Mouse (Mus musculus) cortical plate, adult 2 months (tissue): ENCODE results near the gene Pzp. TPM values are rescaled to one million over a fixed set of nuclear protein-coding genes. Genes with fewer than 3 reads are reported as not detected.

Source experiments
- H3K27ac ChIP-seq: fragments of 200-500 bp; 2 replicates; pipeline ENCODE4 v1.5.1; 2012; ENCODE audit warnings: low read length, control low read depth, inconsistent platforms; ENCODE audit not compliant: insufficient read depth
- H3K4me1 ChIP-seq: fragments of 200-500 bp; 2 replicates; pipeline ENCODE4 v1.6.1; 2011; ENCODE audit warnings: low read length; ENCODE audit not compliant: control insufficient read depth, insufficient read depth
- H3K4me3 ChIP-seq: fragments of 200-500 bp; 2 replicates; pipeline ENCODE4 v1.5.1; 2011; ENCODE audit warnings: mild to moderate bottlenecking, low read length, control low read depth; ENCODE audit not compliant: insufficient read depth
- CTCF ChIP-seq: fragments of 200-500 bp; IDR thresholded peaks from 2 replicates; pipeline ENCODE4 v1.5.1; 2011; ENCODE audit warnings: mild to moderate bottlenecking, control low read depth, low read length; ENCODE audit not compliant: insufficient read depth; ENCODE audit errors: extremely low read depth
- POLR2A ChIP-seq: fragments of 200-500 bp; IDR thresholded peaks from 2 replicates; pipeline ENCODE4 v1.6.1; 2011; ENCODE audit warnings: mild to moderate bottlenecking, low read length, control low read depth; ENCODE audit not compliant: insufficient read depth; ENCODE audit errors: extremely low read depth
- polyA plus RNA-seq: library from polyadenylated mRNA; depleted of rRNA; stranded (reverse); fragments of >200 nt; gene quantifications from 2 replicates; pipeline ENCODE4 v1.2.3, GENCODE M21; 2012

Gene Pzp
- polyA plus RNA-seq, 1 experiment = not detected

DNA sequence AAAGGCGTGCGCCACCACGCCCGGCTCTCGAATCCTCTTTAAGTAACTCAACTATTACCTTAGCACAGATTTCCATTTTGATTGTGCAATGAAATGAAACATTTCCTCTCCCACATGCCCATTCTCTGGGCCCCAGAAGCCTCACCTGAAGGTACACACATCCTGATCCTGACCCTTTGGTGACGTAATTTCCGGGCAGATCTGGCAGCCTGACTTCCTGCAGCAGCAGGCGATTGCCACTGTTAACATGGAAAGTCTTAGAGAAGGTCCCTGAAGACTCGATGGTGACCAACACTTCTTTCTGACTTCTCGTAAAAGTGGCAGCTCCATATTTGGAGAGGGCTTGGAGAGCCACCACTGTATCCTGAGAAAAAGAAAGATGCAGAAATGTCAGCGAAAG lies 38.8 kb downstream of the Pzp start:
- H3K4me1 ChIP-seq = no peaks in the 10 kb centered on the region
- no peak overlapping the region for H3K27ac ChIP-seq
- no peak overlapping the region for H3K4me3 ChIP-seq
- TF ChIP-seq POLR2A (no peak), CTCF (no peak)

DNA sequence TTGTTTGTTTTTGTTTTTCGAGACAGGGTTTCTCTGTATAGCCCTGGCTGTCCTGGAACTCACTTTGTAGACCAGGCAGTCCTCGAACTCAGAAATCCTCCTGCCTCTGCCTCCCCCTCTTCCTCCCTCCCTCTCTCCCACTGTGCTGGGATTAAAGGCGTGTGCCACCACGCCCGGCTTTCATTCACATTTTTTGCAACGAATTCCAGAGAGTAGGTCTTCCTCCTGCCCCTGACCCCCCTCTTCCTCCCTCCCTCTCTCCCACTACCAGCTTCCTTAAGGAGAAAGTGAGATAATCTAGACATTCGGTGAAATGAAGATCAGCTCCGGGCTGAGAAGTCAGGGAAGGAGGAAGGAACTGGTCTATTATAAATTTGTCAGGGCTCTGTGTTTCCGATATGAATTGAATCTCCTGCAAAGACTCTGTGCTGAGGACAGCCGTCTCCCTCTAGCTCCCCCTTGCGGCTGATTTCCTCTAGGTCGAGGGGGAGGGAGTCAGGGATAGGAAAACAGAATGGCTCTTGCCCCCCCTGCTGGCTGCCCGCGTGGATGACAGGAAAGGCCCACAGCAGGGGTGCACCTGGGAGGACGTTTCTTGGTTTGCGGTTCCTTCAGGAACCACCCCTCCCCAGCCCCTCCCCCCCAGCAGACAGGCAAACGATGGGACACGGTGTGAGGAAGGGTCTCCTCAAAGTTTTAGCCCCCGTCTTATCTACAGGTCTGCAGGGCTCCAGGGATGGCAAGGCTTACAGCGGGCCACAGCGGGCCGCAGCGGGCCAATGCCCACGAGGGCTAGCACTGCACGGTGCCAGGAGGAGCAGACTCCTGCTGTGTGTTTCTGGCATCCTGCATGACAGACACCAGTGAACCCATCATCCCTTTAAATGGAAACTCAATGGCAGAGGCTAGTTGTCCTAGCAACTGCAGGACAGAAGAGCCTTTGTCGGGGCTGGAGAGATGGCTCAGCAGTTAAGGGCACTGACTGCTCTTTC lies 46.8 kb downstream of the Pzp start:
- Histone ChIP-seq H3K4me3 (no peak overlapping the region), H3K27ac (no peak overlapping the region), H3K4me1 (no peaks in the 10 kb centered on the region)
- peak; percentile 100 for TF ChIP-seq CTCF
- no peak for TF ChIP-seq POLR2A

GRCm38 (mm10) chr6:128477495-128477894 lies 49.0 kb downstream of the Pzp start:
- Histone ChIP-seq H3K27ac (no peak overlapping the region), H3K4me3 (no peak overlapping the region), H3K4me1 (no peaks in the 10 kb centered on the region)
- TF ChIP-seq CTCF = no peak
- no peak for TF ChIP-seq POLR2A

- TF ChIP-seq POLR2A = no peak
- no peak overlapping the region for H3K27ac ChIP-seq
- H3K4me1 ChIP-seq = no peaks in the 10 kb centered on the region
- no peak overlapping the region for H3K4me3 ChIP-seq
Measured at GRCm38 (mm10) chr6:128474112-128474511, 52.4 kb downstream of the Pzp start.

DNA sequence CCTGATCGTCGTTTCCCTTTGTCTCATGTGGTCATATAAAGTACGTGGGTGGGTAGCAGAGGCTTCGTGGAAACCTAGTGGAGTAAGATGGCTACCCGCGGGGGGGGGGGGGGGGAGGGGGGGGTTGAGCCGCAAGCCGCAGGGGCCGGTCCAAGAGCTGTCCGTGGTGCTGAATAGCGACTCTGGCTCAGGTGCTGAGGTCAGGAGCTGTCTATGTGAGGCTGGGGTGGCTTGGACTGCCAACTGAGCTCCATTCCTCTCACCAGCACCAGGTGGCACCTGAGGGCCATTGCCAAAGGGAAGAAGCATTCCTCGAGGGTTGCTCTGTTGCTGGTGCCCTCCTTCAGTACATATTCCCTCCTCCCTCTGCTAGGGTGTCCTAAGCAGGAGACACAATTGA lies 57.1 kb downstream of the Pzp start:
- Histone ChIP-seq H3K4me3 (no peak overlapping the region), H3K4me1 (no peaks in the 10 kb centered on the region), H3K27ac (no peak overlapping the region)
- no peak for TF ChIP-seq POLR2A
- peak; percentile 19; the same call in 1 of the 2 replicates for TF ChIP-seq CTCF

- TF ChIP-seq POLR2A = no peak
- no peak for TF ChIP-seq CTCF
- H3K27ac ChIP-seq = no peak overlapping the region
- no peak overlapping the region for H3K4me3 ChIP-seq
- H3K4me1 ChIP-seq = no peaks in the 10 kb centered on the region
Measured at GRCm38 (mm10) chr6:128467298-128467697, 59.2 kb downstream of the Pzp start.

DNA sequence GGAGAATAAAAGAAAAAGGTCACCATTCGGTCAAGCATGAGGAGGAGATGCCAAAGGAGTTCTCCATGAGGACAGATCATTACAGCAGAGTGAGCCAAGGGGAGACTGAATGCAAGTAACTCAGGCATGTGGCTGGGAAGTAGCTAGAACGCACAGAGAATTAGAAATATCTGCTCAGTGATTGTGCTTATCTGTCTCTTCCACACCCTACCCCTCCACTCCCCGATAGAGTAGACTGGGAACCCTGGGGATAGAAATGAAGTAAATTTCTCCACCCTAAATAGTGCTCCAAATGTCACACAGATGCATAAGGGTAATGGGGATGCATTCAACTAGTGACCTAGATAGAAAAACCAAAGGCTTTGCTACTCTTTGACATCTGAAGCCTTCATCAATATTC lies 60.0 kb downstream of the Pzp start:
- Histone ChIP-seq H3K27ac (no peak overlapping the region), H3K4me3 (no peak overlapping the region), H3K4me1 (no peaks in the 10 kb centered on the region)
- TF ChIP-seq CTCF (no peak), POLR2A (no peak)

DNA sequence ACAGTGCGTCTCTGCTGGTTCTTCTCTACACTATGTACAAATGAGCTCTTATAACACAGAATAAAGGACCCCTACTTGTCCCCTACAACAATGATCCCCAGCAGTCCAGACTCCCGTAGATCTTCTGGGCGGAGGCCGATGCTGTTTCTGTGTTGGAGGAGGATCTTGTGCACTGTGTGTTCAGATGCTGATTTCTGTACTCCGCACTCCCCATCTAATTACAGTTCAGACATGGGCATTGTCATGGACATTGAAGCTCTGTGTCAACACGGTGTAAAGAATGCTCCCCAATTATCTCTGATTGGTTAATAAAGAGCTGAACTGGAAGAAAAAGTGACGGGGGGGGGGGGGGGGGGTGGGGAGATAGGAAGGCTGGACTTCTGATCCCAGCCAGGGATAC lies 60.5 kb downstream of the Pzp start:
- TF ChIP-seq CTCF (no peak), POLR2A (no peak)
- H3K4me1 ChIP-seq = no peaks in the 10 kb centered on the region
- no peak overlapping the region for H3K4me3 ChIP-seq
- no peak overlapping the region for H3K27ac ChIP-seq

DNA sequence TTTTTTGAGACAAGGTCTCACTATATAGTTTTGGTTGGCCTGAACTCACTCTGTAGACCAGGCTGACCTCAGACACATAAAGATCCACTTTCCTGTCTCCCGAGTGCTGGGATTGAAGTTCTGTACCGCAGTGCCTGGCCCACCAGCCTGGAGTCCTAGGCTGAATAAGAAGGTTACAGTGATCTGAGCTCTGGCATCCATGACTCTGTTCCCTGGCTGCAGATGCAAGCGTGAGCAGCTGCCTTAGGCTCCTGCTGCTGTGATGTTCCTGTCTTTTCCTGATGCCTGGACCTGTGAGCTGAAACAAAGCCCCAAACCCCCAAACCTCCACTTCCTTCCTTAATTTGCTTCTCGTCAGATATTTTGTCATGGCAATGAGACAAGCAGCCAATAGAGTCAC lies 61.5 kb downstream of the Pzp start:
- TF ChIP-seq POLR2A = no peak
- no peak for TF ChIP-seq CTCF

GRCm38 (mm10) chr6:128461606-128462005 lies 64.9 kb downstream of the Pzp start:
- Histone ChIP-seq H3K27ac (no peak overlapping the region), H3K4me1 (no peaks in the 10 kb centered on the region), H3K4me3 (no peak overlapping the region)
- no peak for TF ChIP-seq CTCF
- TF ChIP-seq POLR2A = no peak

More for the DNA sequence above, 61.5 kb downstream of the Pzp start:
- Histone ChIP-seq H3K4me1 (no peaks in the 10 kb centered on the region), H3K27ac (no peak overlapping the region), H3K4me3 (no peak overlapping the region)
